Mouse (Mus musculus) G1E (cell line): ENCODE measurements at regions not wholly inside any gene's neighbourhood (a gene's known extent, or its start where the extent isn't known, plus 50 kb on each side); places are given as distances from the start of the nearest gene placed in this dataset.

Experiments
- ATAC-seq: 2 replicates; pipeline ENCODE4 v1.8.0; 2016; ENCODE audit warnings: mild to moderate bottlenecking; ENCODE audit not compliant: insufficient number of reproducible peaks, poor library complexity, low FRiP score, severe bottlenecking; ENCODE audit errors: extremely low read depth
- DNase-seq: peaks from one replicate; pipeline ENCODE4 v3.0.0; 2012; ENCODE audit warnings: low spot score
- H3K27me3 ChIP-seq: 2 replicates; pipeline ENCODE4 v1.6.1; 2012; ENCODE audit warnings: mild to moderate bottlenecking, low read length, inconsistent platforms; ENCODE audit not compliant: insufficient read depth
- H3K36me3 ChIP-seq: replicated peaks from 2 replicates; pipeline ENCODE3; 2012; ENCODE audit warnings: mild to moderate bottlenecking, inconsistent platforms
- H3K4me1 ChIP-seq: 2 replicates; pipeline ENCODE4 v1.6.1; 2012; ENCODE audit warnings: low read depth, low read length, inconsistent platforms, mixed read lengths; ENCODE audit not compliant: insufficient read depth
- H3K4me3 ChIP-seq: 2 replicates; pipeline ENCODE4 v1.5.1; 2012; ENCODE audit warnings: low read depth, mild to moderate bottlenecking, inconsistent platforms, low read length, moderate library complexity, mixed read lengths
- H3K9me3 ChIP-seq: replicated peaks from 2 replicates; pipeline ENCODE4 v1.6.1; 2012; ENCODE audit warnings: inconsistent platforms
- CTCF ChIP-seq: IDR thresholded peaks from 2 replicates; pipeline ENCODE4 v1.5.1; 2012; ENCODE audit warnings: low read depth, low read length, inconsistent platforms, mixed read lengths
- GATA1 ChIP-seq: IDR thresholded peaks from 2 replicates; pipeline ENCODE4 v1.6.1; 2012; ENCODE audit warnings: borderline replicate concordance, low read length, inconsistent platforms, mixed read lengths
- GATA2 ChIP-seq: IDR thresholded peaks from 2 replicates; pipeline ENCODE4 v1.6.1; 2012; ENCODE audit warnings: low read depth, low read length, inconsistent platforms, borderline replicate concordance
- POLR2AphosphoS5 ChIP-seq: IDR thresholded peaks from 2 replicates; pipeline ENCODE4 v1.6.1; 2012; ENCODE audit warnings: low read depth, low read length, inconsistent platforms; ENCODE audit not compliant: insufficient replicate concordance
- TAL1 ChIP-seq: conservative IDR thresholded peaks from 2 replicates; pipeline ENCODE4 v1.6.1; 2012; ENCODE audit warnings: low read depth, low read length, inconsistent platforms, mixed read lengths

- no peak for TF ChIP-seq TAL1
- no peak for TF ChIP-seq POLR2AphosphoS5
- ATAC-seq (no peak), DNase-seq (no peak)
- Histone ChIP-seq H3K9me3 (no peaks in the 10 kb centered on the region), H3K27me3 (peaks cover 6% of the 10 kb centered on the region; the same call in 1 of the 2 replicates), H3K4me1 (no peaks in the 10 kb centered on the region), H3K4me3 (no peak overlapping the region), H3K36me3 (no peaks in the 10 kb centered on the region)
Measured at GRCm38 (mm10) chr6:50936306-50936705, 282.1 kb upstream of the Npvf start.

GRCm38 (mm10) chr6:50937094-50937493, 282.9 kb upstream of the Npvf start:
- ATAC-seq, result no peak
- no peak overlapping the region for H3K4me3 ChIP-seq

GRCm38 (mm10) chr6:50938879-50939278, 284.6 kb upstream of the Npvf start:
- no peak for TF ChIP-seq GATA2
- TF ChIP-seq GATA1, result no peak
- peak; percentile 44 for TF ChIP-seq CTCF
- TF ChIP-seq POLR2AphosphoS5, result no peak
- ATAC-seq, result no peak
- Histone ChIP-seq H3K4me3 (no peak overlapping the region), H3K4me1 (no peaks in the 10 kb centered on the region), H3K27me3 (peaks cover 3% of the 10 kb centered on the region; the same call in 1 of the 2 replicates), H3K9me3 (no peaks in the 10 kb centered on the region), H3K36me3 (no peaks in the 10 kb centered on the region)
- no peak for DNase-seq

More at GRCm38 (mm10) chr6:50937094-50937493, 282.9 kb upstream of the Npvf start:
- DNase-seq, result peak; percentile 8
- no peaks in the 10 kb centered on the region for H3K9me3 ChIP-seq
- no peaks in the 10 kb centered on the region for H3K4me1 ChIP-seq
- H3K27me3 ChIP-seq, result peaks cover 6% of the 10 kb centered on the region; the same call in 1 of the 2 replicates
- no peaks in the 10 kb centered on the region for H3K36me3 ChIP-seq
- TF ChIP-seq POLR2AphosphoS5, result no peak
- TF ChIP-seq GATA1, result no peak
- peak; percentile 91 for TF ChIP-seq CTCF

GRCm38 (mm10) chr6:50939440-50939839, 285.2 kb upstream of the Npvf start:
- Histone ChIP-seq H3K4me3 (no peak overlapping the region), H3K4me1 (no peaks in the 10 kb centered on the region), H3K9me3 (no peaks in the 10 kb centered on the region), H3K27me3 (peaks cover 3% of the 10 kb centered on the region; the same call in 1 of the 2 replicates), H3K36me3 (no peaks in the 10 kb centered on the region)
- ATAC-seq (no peak), DNase-seq (no peak)
- TF ChIP-seq GATA1, result no peak
- TF ChIP-seq POLR2AphosphoS5, result no peak
- TF ChIP-seq TAL1, result no peak
- TF ChIP-seq CTCF, result no peak
- no peak for TF ChIP-seq GATA2

- Histone ChIP-seq H3K27me3 (peaks cover 3% of the 10 kb centered on the region; the same call in 1 of the 2 replicates), H3K36me3 (no peaks in the 10 kb centered on the region), H3K4me3 (no peak overlapping the region), H3K9me3 (no peaks in the 10 kb centered on the region), H3K4me1 (no peaks in the 10 kb centered on the region)
- DNase-seq (no peak), ATAC-seq (no peak)
- TF ChIP-seq TAL1, result no peak
- no peak for TF ChIP-seq GATA2
- TF ChIP-seq POLR2AphosphoS5, result no peak
- no peak for TF ChIP-seq GATA1
- TF ChIP-seq CTCF, result no peak
Measured at GRCm38 (mm10) chr6:50940118-50940517, 285.9 kb upstream of the Npvf start.

- ATAC-seq (no peak), DNase-seq (no peak)
- H3K36me3 ChIP-seq, result no peaks in the 10 kb centered on the region
- H3K4me3 ChIP-seq, result no peak overlapping the region
- H3K4me1 ChIP-seq, result no peaks in the 10 kb centered on the region
- H3K27me3 ChIP-seq, result peaks cover 3% of the 10 kb centered on the region; the same call in 1 of the 2 replicates
- H3K9me3 ChIP-seq, result no peaks in the 10 kb centered on the region
- no peak for TF ChIP-seq POLR2AphosphoS5
- TF ChIP-seq CTCF, result no peak
- TF ChIP-seq TAL1, result no peak
- no peak for TF ChIP-seq GATA1
Measured at GRCm38 (mm10) chr6:50940641-50941398, 286.6 kb upstream of the Npvf start.

- ATAC-seq, result no peak
- Histone ChIP-seq H3K36me3 (no peaks in the 10 kb centered on the region), H3K4me3 (no peak overlapping the region), H3K27me3 (peaks cover 3% of the 10 kb centered on the region; the same call in 1 of the 2 replicates), H3K4me1 (no peaks in the 10 kb centered on the region), H3K9me3 (no peaks in the 10 kb centered on the region)
- DNase-seq, result no peak
- TF ChIP-seq POLR2AphosphoS5 (no peak), TAL1 (no peak), CTCF (no peak), GATA1 (no peak), GATA2 (no peak)
Measured at GRCm38 (mm10) chr6:50942696-50943095, 288.5 kb upstream of the Npvf start.
